Mouse (Mus musculus) heart, adult 8-10 months (tissue): ENCODE results near the gene Hnf1a. TPM values are rescaled to one million over a fixed set of nuclear protein-coding genes. Genes with fewer than 3 reads are reported as not detected.
"Not testable (repeated sequence)": the region's sequence is repeated elsewhere in the genome, so short reads cannot be mapped to it uniquely, and the experiment has no call there.

Experiments
- DNase-seq: peaks from one replicate; pipeline ENCODE4 v3.0.0; 2022; ENCODE audit warnings: low spot score
- total RNA-seq, 4 experiments: library from RNA; stranded (reverse); gene quantifications; 2 replicates each; pipeline ENCODE4 v1.2.4; 2022

Hnf1a gene
- total RNA-seq, 4 experiments from 2014 or later: not detected

DNA sequence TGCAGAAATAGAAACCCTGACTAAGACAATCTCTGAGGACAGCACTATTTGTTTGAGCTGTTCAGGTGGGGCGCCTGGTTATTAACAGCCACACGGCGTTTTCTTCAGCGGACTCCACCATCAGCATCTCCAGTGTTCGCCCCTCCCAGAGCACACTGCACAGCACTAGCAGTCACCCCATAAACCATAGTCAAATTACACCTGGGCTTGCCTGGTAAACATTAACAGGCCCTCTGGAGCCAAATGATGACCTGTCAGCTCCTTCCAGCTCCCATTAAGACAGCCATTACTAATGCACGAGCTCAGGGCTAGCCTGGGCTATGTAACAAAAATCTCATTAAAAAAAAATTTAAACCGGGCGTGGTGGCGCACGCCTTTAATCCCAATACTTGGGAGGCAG, 25.8 kb downstream of the Hnf1a start:
- no peak for DNase-seq

DNA sequence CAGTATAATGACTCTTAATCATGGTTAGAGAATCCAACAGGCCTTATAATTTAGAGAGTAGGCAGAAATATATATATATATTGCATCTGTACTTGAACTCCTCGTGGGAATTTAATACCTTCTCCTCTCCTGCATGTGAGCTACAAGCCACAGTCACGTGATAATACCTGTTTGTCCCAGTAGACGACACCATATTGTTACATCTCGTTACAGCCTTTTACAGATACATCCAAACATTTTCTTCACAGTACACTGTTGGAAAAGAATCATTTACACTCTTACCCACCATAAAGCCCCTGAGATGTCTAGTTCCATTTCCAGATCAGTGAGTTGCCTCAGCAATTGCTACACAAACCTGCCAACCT, 28.1 kb downstream of the Hnf1a start:
- no peak for DNase-seq

- DNase-seq: peak; percentile 85
These were observed 28.7 kb downstream of the Hnf1a start, which contains the start of gene 2210016L21Rik for GRCm38 (mm10) chr5:114942074-114942765. Gene 2210016L21Rik, plus strand, starts transcription at chr5:114942158.

DNA sequence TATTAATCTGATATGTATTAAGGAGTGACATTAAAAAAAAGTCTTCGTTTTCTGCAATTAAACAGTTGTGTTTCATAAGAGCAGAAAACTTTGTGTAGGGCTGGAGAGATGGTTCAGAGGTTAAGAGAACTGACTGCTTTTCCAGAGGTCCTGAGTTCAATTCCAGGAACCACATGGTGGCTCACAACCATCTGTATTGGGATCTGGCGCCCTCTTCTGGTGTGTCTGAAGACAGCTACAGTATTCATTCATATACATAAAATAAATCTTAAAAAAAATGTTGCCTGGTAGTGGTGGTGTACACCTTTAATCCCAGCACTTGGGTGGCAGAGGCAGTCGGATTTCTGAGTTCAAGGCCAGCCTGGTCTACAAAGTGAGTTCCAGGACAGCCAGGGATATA, 29.8 kb downstream of the Hnf1a start:
- DNase-seq: not testable (repeated sequence)

GRCm38 (mm10) chr5:114935838-114936237, 35.1 kb downstream of the Hnf1a start:
- no peak for DNase-seq

DNA sequence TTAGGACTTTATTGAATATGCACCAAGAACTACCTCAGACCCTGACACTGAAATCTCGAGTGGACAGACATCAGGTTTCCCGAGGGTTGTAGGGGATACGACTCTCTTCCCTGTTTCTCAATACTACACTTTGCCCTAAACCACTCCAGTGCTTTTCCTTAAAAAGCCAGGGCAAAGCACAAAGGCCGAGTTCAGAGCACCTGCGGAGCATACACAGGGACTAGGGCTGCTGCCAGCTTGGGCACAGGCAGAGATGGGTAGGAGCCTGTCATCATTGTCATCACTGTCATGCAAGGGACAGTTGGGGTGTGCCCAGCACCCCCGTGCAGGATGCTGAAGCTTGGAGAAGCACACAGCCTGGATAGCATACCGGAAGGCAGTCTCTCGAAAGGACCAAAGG, 37.7 kb downstream of the Hnf1a start:
- DNase-seq: no peak

- DNase-seq: no peak
These were observed 39.3 kb downstream of the Hnf1a start for GRCm38 (mm10) chr5:114931626-114932025.

- DNase-seq: no peak
These were observed 44.1 kb downstream of the Hnf1a start for GRCm38 (mm10) chr5:114926753-114927152.

DNA sequence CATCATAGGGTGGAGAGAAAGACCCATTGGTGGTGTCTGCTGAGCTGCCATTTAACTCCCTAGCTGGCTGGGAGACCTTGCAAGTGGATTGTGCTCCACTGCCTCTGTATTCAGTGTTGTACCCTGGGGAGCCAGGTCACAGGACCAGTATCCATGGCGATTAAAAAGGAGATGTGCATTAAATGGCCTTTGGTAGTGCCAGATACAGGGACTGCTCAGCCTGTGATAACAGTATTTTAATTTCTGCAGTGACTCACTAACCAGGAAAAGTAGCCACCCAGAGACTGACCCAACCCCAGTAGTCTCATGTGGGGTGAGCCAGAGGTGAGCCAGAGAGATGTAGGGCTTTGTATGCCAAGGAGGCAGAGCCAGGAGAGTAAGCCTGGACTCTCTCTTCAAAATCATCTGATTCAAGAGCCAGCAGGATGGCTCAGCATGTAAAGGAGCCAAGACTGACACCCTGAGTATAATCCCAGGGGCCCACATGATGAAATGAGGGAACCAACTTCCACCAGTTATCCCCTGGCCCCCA, 44.7 kb downstream of the Hnf1a start:
- no peak for DNase-seq

GRCm38 (mm10) chr5:114922998-114923473, 47.9 kb downstream of the Hnf1a start, which contains the start of gene Oasl1:
Gene Oasl1, plus strand, starts transcription at chr5:114923240.
- DNase-seq: peak; percentile 42

- DNase-seq: no peak
These were observed 48.5 kb downstream of the Hnf1a start for GRCm38 (mm10) chr5:114922366-114922731.

- no peak for DNase-seq
These were observed 49.1 kb downstream of the Hnf1a start for GRCm38 (mm10) chr5:114921551-114922365.

DNA sequence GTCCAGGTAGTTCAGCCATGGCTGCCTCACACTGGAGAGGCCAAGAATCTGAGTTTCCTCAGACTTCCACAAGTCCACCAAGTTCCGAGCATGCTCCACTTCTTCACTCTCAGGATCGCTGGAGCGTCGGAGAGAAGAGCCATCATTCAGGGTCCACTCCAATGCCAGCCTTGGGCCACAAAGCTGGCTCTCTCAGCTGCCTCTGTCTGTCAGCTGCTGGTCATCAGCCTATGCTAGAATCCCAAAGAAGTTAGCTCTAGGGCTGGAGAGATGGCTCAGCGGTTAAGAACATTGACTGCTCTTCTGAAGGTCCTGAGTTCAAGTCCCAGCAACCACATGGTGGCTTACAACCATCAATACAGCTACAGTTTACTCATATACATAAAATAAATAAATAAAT, 53.5 kb downstream of the Hnf1a start:
- not testable (repeated sequence) for DNase-seq

GRCm38 (mm10) chr5:114916777-114917176, 54.1 kb downstream of the Hnf1a start:
- no peak for DNase-seq

DNA sequence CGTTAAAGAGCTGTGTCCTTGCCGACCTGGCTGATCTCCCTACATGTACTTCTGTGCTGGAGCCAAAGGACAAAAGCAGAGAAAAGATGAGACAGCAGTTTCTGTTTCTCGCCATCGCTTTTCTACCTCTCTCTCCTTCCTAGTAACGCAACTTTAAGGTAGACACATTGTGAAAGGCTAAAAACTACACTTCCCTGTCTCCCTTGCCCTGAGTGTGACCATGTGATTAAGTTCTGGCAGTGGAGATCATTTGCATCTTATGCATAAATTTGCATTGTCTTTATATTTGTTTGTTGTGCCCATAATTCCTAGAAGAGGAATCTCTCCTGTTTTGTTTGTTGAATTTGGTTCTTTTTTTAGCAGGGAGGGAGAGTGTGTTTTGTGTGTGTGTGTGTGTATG, 55.0 kb downstream of the Hnf1a start:
- DNase-seq: no peak

DNA sequence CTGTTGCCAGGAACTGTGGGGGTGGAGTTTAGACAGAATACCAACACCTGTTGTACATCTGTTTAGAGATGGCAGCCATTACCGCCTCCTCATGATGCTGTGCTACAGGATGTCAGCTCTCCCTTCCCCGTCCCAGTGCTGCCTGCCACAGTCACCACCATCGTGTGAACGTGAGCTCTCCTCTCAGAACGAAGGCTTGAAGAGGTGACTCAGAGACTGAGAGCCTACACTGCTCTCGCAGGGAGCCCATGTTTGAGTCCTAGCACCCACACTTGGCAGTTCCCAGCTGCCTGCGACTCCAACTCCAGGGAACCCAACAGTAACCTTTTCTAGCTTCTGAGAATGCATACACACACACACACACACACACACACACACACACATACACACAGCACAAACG, 56.0 kb downstream of the Hnf1a start:
- DNase-seq: no peak

DNA sequence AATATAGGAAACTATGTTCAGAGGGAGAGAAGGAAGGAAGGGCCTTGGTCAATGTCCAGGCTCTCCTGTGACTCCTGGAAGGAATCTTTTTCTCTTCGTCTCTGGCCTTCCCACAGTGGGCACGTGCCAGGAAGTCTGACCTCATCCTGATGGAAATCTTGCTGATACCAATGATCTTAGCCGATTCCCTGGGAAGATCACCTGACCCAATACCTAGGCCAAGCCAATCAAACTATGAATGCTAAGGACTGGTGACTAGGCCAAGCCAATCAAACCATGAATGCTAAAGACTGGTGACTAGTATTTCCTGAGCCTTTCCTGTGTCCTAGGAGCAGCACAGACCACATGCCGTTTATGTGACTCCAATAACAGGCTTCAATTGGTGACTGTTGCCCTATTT, 57.2 kb downstream of the Hnf1a start:
- DNase-seq: no peak

DNA sequence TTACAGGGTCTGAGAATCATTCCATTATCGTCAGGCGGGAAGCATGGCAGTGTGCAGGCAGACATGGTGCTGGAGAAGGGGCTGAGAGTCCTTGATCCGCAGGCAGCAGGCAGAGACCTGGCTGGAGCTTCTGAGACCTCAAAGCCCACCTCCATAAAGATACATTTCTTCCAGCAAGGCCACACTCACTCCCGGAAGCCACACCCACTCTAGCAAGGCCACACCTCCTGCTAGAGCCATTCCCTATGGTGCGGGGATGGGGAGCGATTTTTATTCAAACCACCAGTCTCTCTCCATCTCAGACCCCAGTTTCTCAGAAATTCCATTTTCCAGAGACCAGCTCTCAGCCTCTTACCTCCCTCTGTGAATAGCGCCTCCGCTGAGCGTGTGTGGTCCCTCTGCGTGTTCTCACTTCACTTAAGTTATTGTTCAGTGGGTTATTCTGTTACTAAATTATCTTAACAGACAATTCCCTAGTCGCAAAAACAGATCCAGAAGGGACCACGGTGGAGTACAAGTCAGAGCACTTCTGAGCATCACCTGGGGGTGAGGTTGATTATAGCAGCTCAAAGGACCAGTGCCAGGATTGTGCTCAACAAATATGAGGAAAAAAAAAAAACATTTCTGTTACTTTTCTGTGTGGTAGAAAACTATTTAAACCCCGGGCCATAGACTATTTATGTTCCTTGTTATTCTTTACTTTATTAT, 62.1 kb downstream of the Hnf1a start:
- DNase-seq: no peak

GRCm38 (mm10) chr5:114902413-114902812, 68.5 kb downstream of the Hnf1a start:
- DNase-seq: no peak
